Mouse (Mus musculus): ENCODE results near the gene Bglap.
"Not testable (repeated sequence)": the region's sequence is repeated elsewhere in the genome, so short reads cannot be mapped to it uniquely, and the experiment has no call there.

GRCm38 (mm10) chr3:88428639-88429038 lies 44.4 kb upstream of the Bglap start:
- TF ChIP-seq CTCF (IDR thresholded peaks at IDR 0.05; ENCODE audit: extremely low read depth, insufficient read length, insufficient replicate concordance, low read depth, low read length); POLR2A (IDR thresholded peaks at IDR 0.05; ENCODE audit: low read depth, low read length): not testable (repeated sequence)
